ENCODE assay signal across 17 mouse cellular contexts in genomic region chr9:64618433-64618832, GRCm38 (mm10).
DNase-seq lines count a peak whose midpoint lies in the region; ATAC-seq and TF ChIP-seq lines count a peak whose summit lies in the region.
"Had no signal": no experiment of that assay in that cellular context is flagged by ENCODE, and none has a peak within 500 bp of the region (broad histone marks: within the 10 kb centered on the region; RNA-seq: fewer than 3 reads in every experiment).

No protein-coding gene starts in this region.

- DNase-seq in kidney, adult 11 months: peak; percentile 41
- no peak for DNase-seq in kidney, postnatal 10 days
- DNase-seq in kidney, adult 2 months: peak; percentile 73
- DNase-seq in urinary bladder, postnatal 14 days (ENCODE audit: low spot score): no peak
- no peak for DNase-seq in lung, postnatal 25 days (ENCODE audit: low spot score)
- DNase-seq in heart, postnatal 4 days: no peak
- DNase-seq: adrenal gland, postnatal 10 days; cerebellum, adult 11-12 months; cerebellum, adult 9-10 months; cerebellum, postnatal 25 days; gastrocnemius, postnatal 14 days; heart, adult 2 months had no signal

- H3K36me3 ChIP-seq in kidney, adult 2 months (ENCODE audit: control insufficient read depth, insufficient read depth, low read length): no peaks in the 10 kb centered on the region
- H3K36me3 ChIP-seq in kidney, embryonic 16.5 days (ENCODE audit: insufficient read depth, low read length): no peaks in the 10 kb centered on the region
- H3K36me3 ChIP-seq: embryonic facial prominence, embryonic 13.5 days; forebrain, embryonic 12.5 days had no signal

- TF ChIP-seq POLR2A in kidney, adult 2 months (IDR thresholded peaks at IDR 0.05; ENCODE audit: low read depth, low read length): no peak

- ATAC-seq in kidney, embryonic 16.5 days (ENCODE audit: low FRiP score, low TSS enrichment): no peak
- ATAC-seq: forebrain, embryonic 16.5 days had no signal

- no peaks in the 10 kb centered on the region for H3K27me3 ChIP-seq in kidney, adult 2 months (replicated peaks; ENCODE audit: control insufficient read depth, insufficient read depth, low read length)
- no peaks in the 10 kb centered on the region; the same call in 1 of the 2 replicates for H3K27me3 ChIP-seq in kidney, embryonic 16.5 days (ENCODE audit: insufficient read depth, low read length)
- H3K27me3 ChIP-seq: embryonic facial prominence, embryonic 13.5 days had no signal

- H3K27ac ChIP-seq in kidney, adult 2 months (ENCODE audit: insufficient read depth, low read depth, low read length): no peak overlapping the region
- peak overlapping the region; percentile 27 for H3K27ac ChIP-seq in kidney, embryonic 16.5 days (ENCODE audit: low read length)
- H3K27ac ChIP-seq: embryonic facial prominence, embryonic 13.5 days; forebrain, embryonic 12.5 days; heart, adult 2 months had no signal

- 24% methylated on average over 3 of the region's 3 CpGs for WGBS in kidney, adult 2 months
- WGBS in kidney, embryonic 16.5 days: 55% methylated on average over 3 of the region's 3 CpGs

- H3K4me2 ChIP-seq in kidney, embryonic 16.5 days (replicated peaks; ENCODE audit: low read depth, low read length): no peak overlapping the region
- H3K4me2 ChIP-seq: embryonic facial prominence, embryonic 13.5 days; forebrain, embryonic 12.5 days; heart, embryonic 11.5 days had no signal

- H3K4me3 ChIP-seq in kidney, adult 2 months (ENCODE audit: insufficient read depth, low read depth, low read length): no peak overlapping the region
- H3K4me3 ChIP-seq in kidney, embryonic 16.5 days (ENCODE audit: low read length): no peak overlapping the region
- H3K4me3 ChIP-seq: embryonic facial prominence, embryonic 13.5 days; forebrain, embryonic 12.5 days; heart, adult 2 months had no signal

- no peak overlapping the region for H3K9ac ChIP-seq in kidney, embryonic 16.5 days (replicated peaks; ENCODE audit: low read length)
- H3K9ac ChIP-seq: embryonic facial prominence, embryonic 13.5 days; forebrain, embryonic 12.5 days had no signal

- no peak for TF ChIP-seq CTCF in kidney, adult 2 months (conservative IDR thresholded peaks at IDR 0.05; ENCODE audit: insufficient read depth, insufficient read length, low read depth, low read length)

- peaks cover 9% of the 10 kb centered on the region; the same call in 1 of the 2 replicates for H3K4me1 ChIP-seq in kidney, adult 2 months (ENCODE audit: control insufficient read depth, insufficient read depth, low read length)
- H3K4me1 ChIP-seq in kidney, embryonic 16.5 days (ENCODE audit: insufficient read depth, low read length): peaks cover 19% of the 10 kb centered on the region; the same call in 1 of the 2 replicates
- H3K4me1 ChIP-seq: embryonic facial prominence, embryonic 13.5 days had no signal

- H3K9me3 ChIP-seq in kidney, embryonic 16.5 days (ENCODE audit: low read length): no peaks in the 10 kb centered on the region
- H3K9me3 ChIP-seq: embryonic facial prominence, embryonic 13.5 days; forebrain, embryonic 12.5 days had no signal

Comparison
In these comparisons a context has a peak if more than half of its experiments do, and no peak if none do; other contexts are left out.
1. DNase-seq: peak in kidney, adult 11 months (single experiment) and kidney, adult 2 months (single experiment); none in kidney, postnatal 10 days (single experiment), urinary bladder, postnatal 14 days (single experiment), lung, postnatal 25 days (single experiment) and heart, postnatal 4 days (single experiment).